Mouse (Mus musculus) forebrain, postnatal 0 days (tissue): ENCODE measurements around the gene Ammecr1. TPM values are rescaled to one million over a fixed set of nuclear protein-coding genes. Genes with fewer than 3 reads are reported as not detected.

Source experiments
- ATAC-seq: fragments of 200-750 bp; cut with Nextera tagmentation; 2 replicates; pipeline ENCODE4 v1.8.0; 2017; ENCODE audit warnings: mild to moderate bottlenecking, moderate library complexity
- DNase-seq: peaks from one replicate; pipeline ENCODE4 v3.0.0-alpha.2; 2015
- H3K27ac ChIP-seq: fragments of 300-500 bp; sonication (generic); 2 replicates; pipeline ENCODE4 v1.5.1; 2014; ENCODE audit warnings: low read depth, mild to moderate bottlenecking, antibody characterized with exemption, low read length, moderate library complexity, mixed read lengths
- H3K27me3 ChIP-seq: fragments of 300-500 bp; sonication (generic); 2 replicates; pipeline ENCODE4 v1.6.1; 2014; ENCODE audit warnings: mild to moderate bottlenecking, low read length, mixed read lengths; ENCODE audit not compliant: insufficient read depth
- H3K36me3 ChIP-seq: fragments of 300-500 bp; sonication (generic); 2 replicates; pipeline ENCODE4 v1.6.1; 2014; ENCODE audit warnings: mild to moderate bottlenecking, moderate library complexity; ENCODE audit not compliant: insufficient read depth
- H3K4me1 ChIP-seq: fragments of 300-500 bp; sonication (generic); 2 replicates; pipeline ENCODE4 v1.6.1; 2014; ENCODE audit warnings: antibody characterized with exemption; ENCODE audit not compliant: insufficient read depth
- H3K4me2 ChIP-seq: fragments of 300-500 bp; sonication (generic); 2 replicates; pipeline ENCODE4 v1.6.1; 2014; ENCODE audit warnings: low read depth, mild to moderate bottlenecking, moderate library complexity
- H3K4me3 ChIP-seq: fragments of 300-500 bp; sonication (generic); 2 replicates; pipeline ENCODE4 v1.5.1; 2014; ENCODE audit warnings: low read depth, low read length, mixed read lengths
- H3K9ac ChIP-seq: fragments of 300-500 bp; sonication (generic); 2 replicates; pipeline ENCODE4 v1.6.1; 2014; ENCODE audit warnings: mild to moderate bottlenecking
- H3K9me3 ChIP-seq: fragments of 300-500 bp; sonication (generic); 2 replicates; pipeline ENCODE4 v1.6.1; 2016; ENCODE audit warnings: low read length
- CTCF ChIP-seq: sonication (generic); IDR thresholded peaks from 2 replicates; pipeline ENCODE4 v1.5.1; 2016; ENCODE audit warnings: antibody characterized with exemption, control low read depth, low read depth
- WGBS: fragments of 180-500 bp; shearing (Covaris S2); extraction: QIAGEN DNeasy Blood & Tissue Kit; methylation state at CpG from one replicate; pipeline ENCODE4 v1.1.7; 2014; 5-methylcytosine and 5-hydroxymethylcytosine counted together
- polyA plus RNA-seq: library from polyadenylated mRNA; unstranded; fragments of >200 nt; fragmentation: Nextera tagmentation; extraction: Ambion mirVana; gene quantifications from 2 replicates; pipeline ENCODE4 v1.2.1, GENCODE M21; 2015
- total RNA-seq: library from RNA; depleted of rRNA; stranded (reverse); fragments of >200 nt; gene quantifications from 2 replicates; pipeline ENCODE4 v1.2.3, GENCODE M21; 2014

Ammecr1 gene
- total and polyA plus RNA-seq, 2 experiments from 2014 or later: 2.3 to 3.6 TPM

GRCm38 (mm10) chrX:142914208-142914607 is 52.3 kb downstream of the Ammecr1 start:
- TF ChIP-seq CTCF: no peak
- H3K9me3 ChIP-seq: no peaks in the 10 kb centered on the region
- no peak overlapping the region for H3K27ac ChIP-seq
- ATAC-seq: no peak
- no peak overlapping the region for H3K4me3 ChIP-seq
- H3K27me3 ChIP-seq: no peaks in the 10 kb centered on the region
- H3K4me1 ChIP-seq: no peaks in the 10 kb centered on the region
- H3K36me3 ChIP-seq: no peaks in the 10 kb centered on the region
- no peak overlapping the region for H3K4me2 ChIP-seq
- no peak overlapping the region for H3K9ac ChIP-seq
- DNase-seq: no peak

- no peak for TF ChIP-seq CTCF
- WGBS: 79% methylated on average over 8 of the region's 8 CpGs
These were observed 62.7 kb downstream of the Ammecr1 start for GRCm38 (mm10) chrX:142903854-142904253.

GRCm38 (mm10) chrX:142902599-142902998 is 63.9 kb downstream of the Ammecr1 start:
- Histone ChIP-seq H3K27ac (no peak overlapping the region), H3K4me3 (no peak overlapping the region), H3K9ac (no peak overlapping the region), H3K27me3 (no peaks in the 10 kb centered on the region), H3K4me2 (no peak overlapping the region), H3K4me1 (no peaks in the 10 kb centered on the region), H3K9me3 (no peaks in the 10 kb centered on the region), H3K36me3 (no peaks in the 10 kb centered on the region)
- WGBS: 60% methylated on average over 2 of the region's 2 CpGs
- ATAC-seq (no peak), DNase-seq (no peak)
- no peak for TF ChIP-seq CTCF

More at GRCm38 (mm10) chrX:142903854-142904253, 62.7 kb downstream of the Ammecr1 start:
- no peaks in the 10 kb centered on the region for H3K36me3 ChIP-seq
- no peak overlapping the region for H3K9ac ChIP-seq
- H3K4me1 ChIP-seq: no peaks in the 10 kb centered on the region
- DNase-seq (no peak), ATAC-seq (no peak)
- H3K9me3 ChIP-seq: no peaks in the 10 kb centered on the region
- H3K4me2 ChIP-seq: no peak overlapping the region
- no peak overlapping the region for H3K4me3 ChIP-seq
- H3K27me3 ChIP-seq: no peaks in the 10 kb centered on the region
- no peak overlapping the region for H3K27ac ChIP-seq

GRCm38 (mm10) chrX:142901915-142902314 is 64.6 kb downstream of the Ammecr1 start:
- WGBS: 87% methylated on average over 4 of the region's 4 CpGs
- H3K9ac ChIP-seq: no peak overlapping the region
- no peak overlapping the region for H3K4me2 ChIP-seq
- no peaks in the 10 kb centered on the region for H3K4me1 ChIP-seq
- DNase-seq (no peak), ATAC-seq (no peak)
- no peak overlapping the region for H3K27ac ChIP-seq
- no peaks in the 10 kb centered on the region for H3K36me3 ChIP-seq
- no peak for TF ChIP-seq CTCF
- H3K9me3 ChIP-seq: no peaks in the 10 kb centered on the region
- H3K27me3 ChIP-seq: no peaks in the 10 kb centered on the region
- no peak overlapping the region for H3K4me3 ChIP-seq

- TF ChIP-seq CTCF: no peak
- H3K27me3 ChIP-seq: no peaks in the 10 kb centered on the region
- H3K4me3 ChIP-seq: no peak overlapping the region
- no peak for ATAC-seq
- no peaks in the 10 kb centered on the region for H3K36me3 ChIP-seq
- H3K4me2 ChIP-seq: no peak overlapping the region
- H3K4me1 ChIP-seq: no peaks in the 10 kb centered on the region
- no peak for DNase-seq
- WGBS: 81% methylated on average over 9 of the region's 9 CpGs
- H3K27ac ChIP-seq: no peak overlapping the region
- no peak overlapping the region for H3K9ac ChIP-seq
- no peaks in the 10 kb centered on the region for H3K9me3 ChIP-seq
These were observed 68.1 kb downstream of the Ammecr1 start for GRCm38 (mm10) chrX:142898295-142898887.

- DNase-seq (no peak), ATAC-seq (no peak)
- no peak overlapping the region for H3K27ac ChIP-seq
- H3K9me3 ChIP-seq: no peaks in the 10 kb centered on the region
- no peaks in the 10 kb centered on the region for H3K4me1 ChIP-seq
- TF ChIP-seq CTCF: no peak
- no peak overlapping the region for H3K9ac ChIP-seq
- no peaks in the 10 kb centered on the region for H3K36me3 ChIP-seq
- H3K4me3 ChIP-seq: no peak overlapping the region
- H3K4me2 ChIP-seq: no peak overlapping the region
- H3K27me3 ChIP-seq: no peaks in the 10 kb centered on the region
- 95% methylated on average over 6 of the region's 6 CpGs for WGBS
These were observed 69.0 kb downstream of the Ammecr1 start for GRCm38 (mm10) chrX:142897477-142898000.

- no peaks in the 10 kb centered on the region for H3K36me3 ChIP-seq
- H3K27ac ChIP-seq: no peak overlapping the region
- no peak overlapping the region for H3K4me2 ChIP-seq
- no peak overlapping the region for H3K4me3 ChIP-seq
- DNase-seq (no peak), ATAC-seq (no peak)
- no peaks in the 10 kb centered on the region for H3K27me3 ChIP-seq
- TF ChIP-seq CTCF: no peak
- H3K9me3 ChIP-seq: no peaks in the 10 kb centered on the region
- H3K9ac ChIP-seq: no peak overlapping the region
- WGBS: 83% methylated on average over 2 of the region's 2 CpGs
- H3K4me1 ChIP-seq: no peaks in the 10 kb centered on the region
These were observed 71.2 kb downstream of the Ammecr1 start for GRCm38 (mm10) chrX:142895316-142895715.
